Mouse (Mus musculus) neutrophil, adult 59 days (primary cell): ENCODE data around the gene Simc1. TPM values are rescaled to one million over a fixed set of nuclear protein-coding genes. Genes with fewer than 3 reads are reported as not detected.

ENCODE experiments used
- total RNA-seq, 2 experiments: library from RNA; stranded (reverse); gene quantifications; 1 replicate in 1 of 2; 2 replicates in 1 of 2; pipeline ENCODE4 v1.2.4; 2023

Gene Simc1
- total RNA-seq: 1 to 10 TPM; 4.3 to 4.7 TPM

DNA sequence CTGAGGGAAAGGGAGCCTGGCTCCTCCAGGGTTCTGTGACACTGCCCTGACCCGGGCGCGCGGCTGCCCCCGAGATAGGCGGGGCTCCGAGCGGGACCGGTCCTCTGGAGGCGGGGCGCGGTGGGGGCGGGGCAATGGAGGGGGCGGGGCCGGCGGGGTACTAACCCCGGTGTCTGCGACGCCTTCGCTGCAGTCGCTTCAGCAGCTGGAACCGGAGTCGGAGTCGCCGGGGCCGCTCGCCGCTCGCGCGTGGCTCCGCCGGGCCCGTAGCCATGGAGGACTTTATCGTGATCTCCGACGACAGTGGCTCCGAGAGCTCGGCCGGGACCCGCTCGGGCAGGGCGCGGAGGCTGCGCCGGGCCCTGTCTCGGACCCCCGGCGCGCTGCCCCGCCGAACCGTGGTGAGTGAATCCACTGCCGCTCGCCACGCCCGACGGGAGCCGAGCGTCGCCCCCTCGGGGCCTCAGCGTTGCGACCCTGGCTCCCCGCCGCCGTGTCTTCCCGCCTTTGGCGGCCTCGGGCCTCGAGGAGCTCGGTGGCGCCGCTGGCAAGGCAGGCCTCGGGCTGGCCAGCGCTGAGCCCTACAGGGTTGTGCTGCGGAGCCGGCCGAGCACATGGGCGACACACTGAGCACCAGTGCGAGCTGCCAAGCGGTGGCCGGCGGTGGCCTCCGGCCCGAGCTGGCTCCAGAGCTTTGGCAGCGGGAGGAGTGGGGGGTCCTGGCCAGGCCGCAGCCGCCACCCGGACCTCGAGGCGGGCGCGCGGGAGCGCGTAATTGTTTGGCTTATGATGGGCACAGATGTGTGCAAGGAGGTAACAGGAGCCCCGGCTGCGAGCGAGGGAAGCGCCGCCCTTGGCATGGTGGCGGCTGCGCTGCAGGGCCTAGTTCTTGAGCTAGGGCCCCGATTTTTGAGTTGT, at the start of gene Simc1:
Simc1 (plus strand) TSS at position 176 of the 918 bp plus-strand sequence.

GRCm38 (mm10) chr13:54468098-54469011, 35.2 kb upstream of the Simc1 start, which contains the start of gene Thoc3:
Gene Thoc3 (minus strand): TSS chr13:54468849.

GRCm38 (mm10) chr13:54565201-54565581, 61.6 kb downstream of the Simc1 start, which contains the start of gene 4833439L19Rik:
Gene 4833439L19Rik (minus strand): TSS chr13:54565435.

DNA sequence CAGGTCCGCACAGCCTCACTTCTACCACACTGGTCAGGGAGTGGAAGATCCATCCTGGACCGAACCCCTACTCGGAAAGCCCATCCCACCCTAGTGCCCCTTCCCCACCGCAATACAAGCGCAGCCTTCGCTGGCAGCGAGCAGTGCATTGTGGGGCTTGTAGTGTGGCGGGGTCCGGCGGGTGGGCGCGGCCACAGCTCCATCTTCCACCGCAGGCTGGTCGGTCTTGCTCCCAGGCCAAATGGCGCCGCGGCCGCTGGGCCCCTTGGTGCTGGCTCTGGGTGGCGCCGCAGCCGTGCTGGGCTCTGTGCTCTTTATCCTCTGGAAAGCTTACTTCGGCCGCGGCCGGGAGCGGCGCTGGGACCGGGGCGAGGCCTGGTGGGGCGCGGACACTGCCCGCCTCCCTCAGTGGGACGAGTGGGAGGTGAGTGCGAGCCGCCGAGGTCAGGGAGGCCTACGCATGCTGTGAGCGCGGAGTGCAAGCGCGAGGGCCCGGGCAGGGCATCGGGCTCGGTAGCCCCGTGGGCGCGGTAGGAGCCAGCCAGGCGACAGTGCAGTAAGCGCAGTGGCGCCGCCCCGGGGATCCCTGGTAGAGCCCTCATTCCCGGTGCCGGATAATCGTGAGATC, 71.4 kb downstream of the Simc1 start, which contains the start of gene Arl10:
Arl10 (plus strand) TSS at position 162 of the 628 bp plus-strand sequence.

GRCm38 (mm10) chr13:54589996-54590951, 86.7 kb downstream of the Simc1 start, which contains the start of the genes Nop16 and Higd2a:
Gene Nop16 (minus strand): TSS chr13:54590090.
Gene Higd2a (plus strand): TSS chr13:54590207.

Other genes starting within 250 kb of the Simc1 start
- gene Cplx2, start 132.4 kb upstream of the Simc1 start, total RNA-seq: 1 to 10 TPM; 1.4 to 3.1 TPM
- gene Thoc3, start 34.9 kb upstream of the Simc1 start, total RNA-seq: 10 to 100 TPM; 16.0 to 17.8 TPM
- 10 to 100 TPM; 34.5 to 41.0 TPM for gene 4833439L19Rik, start 61.7 kb downstream of the Simc1 start, total RNA-seq
- gene Arl10, start 71.2 kb downstream of the Simc1 start, total RNA-seq: 1 to 10 TPM; 7.4 to 8.4 TPM
- gene Nop16, start 86.3 kb downstream of the Simc1 start, total RNA-seq: 1 to 10 TPM; 6.3 to 7.5 TPM
- gene Higd2a, start 86.4 kb downstream of the Simc1 start, total RNA-seq: 10 to 100 TPM; 60.7 to 66.3 TPM
- 1 to 10 TPM; 5.6 to 7.7 TPM for gene Cltb, start 107.6 kb downstream of the Simc1 start, total RNA-seq
- 10 to 100 TPM; 34.6 to 41.0 TPM for gene Faf2, start 118.0 kb downstream of the Simc1 start, total RNA-seq
- 100 to 1,000 TPM; 140 to 150 TPM for gene Rnf44, start 190.1 kb downstream of the Simc1 start, total RNA-seq
- gene Cdhr2, start 197.7 kb downstream of the Simc1 start, total RNA-seq: not detected
- gene Gprin1, start 246.1 kb downstream of the Simc1 start, total RNA-seq: not detected